Mouse (Mus musculus) heart, embryonic 11.5 days (tissue): ENCODE results near the gene Olfr575. TPM values are rescaled to one million over a fixed set of nuclear protein-coding genes. Genes with fewer than 3 reads are reported as not detected.

ENCODE experiments used
- ATAC-seq: fragments of 200-750 bp; cut with Nextera tagmentation; replicated peaks from 2 replicates; pipeline ENCODE4 v1.8.0; 2017; ENCODE audit warnings: moderate library complexity; ENCODE audit not compliant: insufficient number of reproducible peaks, low FRiP score, low TSS enrichment
- H3K27ac ChIP-seq: fragments of 300-500 bp; sonication (generic); 2 replicates; pipeline ENCODE4 v1.5.1; 2014; ENCODE audit warnings: mild to moderate bottlenecking, low read depth, low read length
- H3K27me3 ChIP-seq: fragments of 300-500 bp; sonication (generic); 2 replicates; pipeline ENCODE4 v1.6.1; 2014; ENCODE audit warnings: mild to moderate bottlenecking, low read length, mixed read lengths; ENCODE audit not compliant: control insufficient read depth, insufficient read depth
- H3K36me3 ChIP-seq: fragments of 300-500 bp; sonication (generic); 2 replicates; pipeline ENCODE4 v1.6.1; 2014; ENCODE audit warnings: mild to moderate bottlenecking, low read length, moderate library complexity, mixed read lengths; ENCODE audit not compliant: control insufficient read depth, insufficient read depth
- H3K4me1 ChIP-seq: fragments of 300-500 bp; sonication (generic); 2 replicates; pipeline ENCODE4 v1.6.1; 2014; ENCODE audit warnings: low read length; ENCODE audit not compliant: control insufficient read depth, insufficient read depth
- H3K4me2 ChIP-seq: fragments of 300-500 bp; sonication (generic); 2 replicates; pipeline ENCODE4 v1.6.1; 2014; ENCODE audit warnings: mild to moderate bottlenecking, moderate library complexity
- H3K4me3 ChIP-seq: fragments of 300-500 bp; sonication (generic); 2 replicates; pipeline ENCODE4 v1.5.1; 2014; ENCODE audit warnings: low read depth, low read length
- H3K9ac ChIP-seq: fragments of 300-500 bp; sonication (generic); 2 replicates; pipeline ENCODE4 v1.6.1; 2014; ENCODE audit warnings: mild to moderate bottlenecking, low read depth, low read length, moderate library complexity
- H3K9me3 ChIP-seq: fragments of 300-500 bp; sonication (generic); replicated peaks from 2 replicates; pipeline ENCODE4 v1.6.1; 2016; ENCODE audit warnings: low read length; ENCODE audit not compliant: control insufficient read depth
- WGBS: fragments of 180-500 bp; shearing (Covaris S2); extraction: QIAGEN DNeasy Blood & Tissue Kit; methylation state at CpG from one replicate; pipeline ENCODE4 v1.1.7; 2014; ENCODE audit not compliant: insufficient replicate concordance; 5-methylcytosine and 5-hydroxymethylcytosine counted together
- polyA plus RNA-seq: library from polyadenylated mRNA; unstranded; fragments of >200 nt; fragmentation: Nextera tagmentation; extraction: Ambion mirVana; gene quantifications from 2 replicates; pipeline ENCODE4 v1.2.1, GENCODE M21; 2014

Olfr575 gene
- polyA plus RNA-seq: not detected in 2 replicates

DNA sequence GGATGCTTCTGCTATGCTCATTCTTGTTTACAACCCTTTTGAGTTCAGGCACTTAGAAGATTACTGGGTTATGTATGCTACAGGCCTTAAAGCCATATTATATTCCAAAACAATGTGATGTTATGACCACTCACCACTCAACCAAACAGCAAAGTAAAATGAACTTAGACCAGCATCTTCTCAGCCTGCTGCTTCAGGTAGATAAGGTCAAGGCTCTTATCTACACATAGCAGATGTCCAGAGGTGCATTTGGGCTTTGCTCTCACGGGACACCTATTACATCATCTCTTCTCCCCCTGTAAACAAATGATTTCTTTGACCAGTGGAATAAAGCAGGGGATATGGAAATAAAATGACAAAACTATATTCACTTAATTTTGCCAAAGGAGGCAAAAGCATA, at the start of gene Olfr575:
Gene Olfr575 (minus strand): TSS at position 183 of the 400 bp plus-strand sequence.
- Histone ChIP-seq H3K4me2 (no peak within 1 kb of the TSS), H3K4me1 (no peaks in the 10 kb centered on the region), H3K27ac (no peak within 1 kb of the TSS), H3K36me3 (no peaks in the 10 kb centered on the region), H3K27me3 (no peaks in the 10 kb centered on the region), H3K4me3 (no peak within 1 kb of the TSS), H3K9me3 (no peaks in the 10 kb centered on the region), H3K9ac (no peak within 1 kb of the TSS)
- peak; percentile 96 for ATAC-seq
- 26% methylated on average over 1 of the region's 1 CpGs for WGBS

DNA sequence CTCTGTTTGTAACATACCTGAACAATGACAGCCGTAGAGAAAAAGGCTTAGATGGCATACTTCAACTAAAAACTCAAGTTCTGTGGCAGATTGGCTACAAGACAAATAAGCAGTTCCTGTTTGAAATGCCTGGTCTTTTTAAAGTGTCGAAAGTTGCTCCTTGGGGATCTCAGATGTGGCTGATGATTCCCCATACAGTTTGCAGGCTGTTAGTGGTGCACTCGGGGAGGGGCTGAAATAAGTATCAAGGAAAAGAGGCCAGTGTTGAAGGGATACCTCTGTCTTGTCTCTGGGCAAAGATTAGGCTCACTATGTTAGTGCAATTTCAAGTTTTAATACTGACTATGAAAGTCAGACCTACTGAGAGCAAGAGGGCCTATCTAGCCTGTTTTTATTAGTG, 30.6 kb upstream of the Olfr575 start, which contains the start of gene Olfr578:
Gene Olfr578 (minus strand): TSS at position 101 of the 400 bp plus-strand sequence.
- no peak within 1 kb of the TSS for H3K4me3 ChIP-seq
- H3K4me2 ChIP-seq: no peak within 1 kb of the TSS
- H3K27ac ChIP-seq: no peak within 1 kb of the TSS
- no peaks in the 10 kb centered on the region for H3K27me3 ChIP-seq
- no peaks in the 10 kb centered on the region for H3K9me3 ChIP-seq
- 46% methylated on average over 3 of the region's 3 CpGs for WGBS
- ATAC-seq: no peak
- no peak within 1 kb of the TSS for H3K9ac ChIP-seq
- no peaks in the 10 kb centered on the region for H3K36me3 ChIP-seq
- no peaks in the 10 kb centered on the region for H3K4me1 ChIP-seq

- Histone ChIP-seq H3K27ac (no peak within 1 kb of the TSS), H3K9me3 (no peaks in the 10 kb centered on the region), H3K9ac (no peak within 1 kb of the TSS), H3K4me1 (no peaks in the 10 kb centered on the region), H3K4me2 (no peak within 1 kb of the TSS), H3K36me3 (no peaks in the 10 kb centered on the region), H3K27me3 (no peaks in the 10 kb centered on the region), H3K4me3 (no peak within 1 kb of the TSS)
- ATAC-seq: no peak
- 74% methylated on average over 2 of the region's 2 CpGs for WGBS
Observed at GRCm38 (mm10) chr7:102975843-102976242, 17.3 kb upstream of the Olfr575 start, which contains the start of gene Olfr577. Gene Olfr577, minus strand, starts transcription at chr7:102975943.

- Histone ChIP-seq H3K4me1 (no peaks in the 10 kb centered on the region), H3K4me3 (no peak overlapping the region), H3K36me3 (no peaks in the 10 kb centered on the region), H3K27me3 (no peaks in the 10 kb centered on the region), H3K9me3 (no peaks in the 10 kb centered on the region), H3K4me2 (no peak overlapping the region), H3K9ac (no peak overlapping the region), H3K27ac (no peak overlapping the region)
- WGBS: 64% methylated on average over 1 of the region's 1 CpGs
- no peak for ATAC-seq
Observed at GRCm38 (mm10) chr7:102974399-102974798, 15.8 kb upstream of the Olfr575 start.

GRCm38 (mm10) chr7:102962360-102962759, 3.8 kb upstream of the Olfr575 start, which contains the start of gene Olfr576:
Gene Olfr576, plus strand, starts transcription at chr7:102962660.
- Histone ChIP-seq H3K4me1 (no peaks in the 10 kb centered on the region), H3K9me3 (no peaks in the 10 kb centered on the region), H3K4me2 (no peak within 1 kb of the TSS), H3K9ac (no peak within 1 kb of the TSS), H3K4me3 (no peak within 1 kb of the TSS), H3K27ac (no peak within 1 kb of the TSS), H3K36me3 (no peaks in the 10 kb centered on the region), H3K27me3 (no peaks in the 10 kb centered on the region)
- ATAC-seq: no peak
- WGBS: 13% methylated on average over 2 of the region's 2 CpGs

- Histone ChIP-seq H3K27me3 (no peaks in the 10 kb centered on the region), H3K4me1 (no peaks in the 10 kb centered on the region), H3K4me2 (no peak overlapping the region), H3K27ac (no peak overlapping the region), H3K36me3 (no peaks in the 10 kb centered on the region), H3K9me3 (no peaks in the 10 kb centered on the region), H3K4me3 (no peak overlapping the region), H3K9ac (no peak overlapping the region)
- WGBS: 52% methylated on average over 3 of the region's 3 CpGs
- no peak for ATAC-seq
Observed at GRCm38 (mm10) chr7:102958137-102958536, 438 bp downstream of the Olfr575 start.

GRCm38 (mm10) chr7:102950732-102951131, 7.8 kb downstream of the Olfr575 start:
- ATAC-seq: no peak
- Histone ChIP-seq H3K4me3 (no peak overlapping the region), H3K36me3 (no peaks in the 10 kb centered on the region), H3K4me1 (no peaks in the 10 kb centered on the region), H3K9me3 (no peaks in the 10 kb centered on the region), H3K27me3 (no peaks in the 10 kb centered on the region), H3K27ac (no peak overlapping the region), H3K4me2 (no peak overlapping the region), H3K9ac (no peak overlapping the region)
- WGBS: 65% methylated on average over 1 of the region's 1 CpGs

DNA sequence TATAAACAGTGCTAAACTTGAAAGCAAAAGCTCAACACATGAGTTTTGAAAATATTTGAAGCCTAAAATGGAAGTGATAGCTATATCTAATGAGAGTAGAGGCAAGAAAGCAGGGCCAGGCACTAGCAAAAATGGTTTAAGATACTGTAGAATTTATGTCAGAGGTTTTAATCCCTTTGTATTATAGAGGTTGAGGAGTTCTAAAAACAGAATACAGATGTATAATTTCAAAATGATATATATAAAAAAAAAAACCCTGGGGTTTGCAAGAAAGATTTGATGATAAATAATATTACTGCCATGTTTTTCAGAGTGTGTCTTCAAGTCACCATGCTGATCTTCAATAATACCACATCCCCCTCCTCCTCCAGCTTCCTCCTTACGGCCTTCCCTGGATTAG, 10.4 kb downstream of the Olfr575 start, which contains the start of gene Olfr574:
Gene Olfr574 (plus strand): TSS at position 301 of the 400 bp plus-strand sequence.
- Histone ChIP-seq H3K27ac (no peak within 1 kb of the TSS), H3K4me2 (no peak within 1 kb of the TSS), H3K4me1 (no peaks in the 10 kb centered on the region), H3K27me3 (no peaks in the 10 kb centered on the region), H3K36me3 (no peaks in the 10 kb centered on the region), H3K9me3 (no peaks in the 10 kb centered on the region), H3K4me3 (no peak within 1 kb of the TSS), H3K9ac (no peak within 1 kb of the TSS)
- WGBS: 77% methylated on average over 1 of the region's 1 CpGs
- ATAC-seq: no peak

DNA sequence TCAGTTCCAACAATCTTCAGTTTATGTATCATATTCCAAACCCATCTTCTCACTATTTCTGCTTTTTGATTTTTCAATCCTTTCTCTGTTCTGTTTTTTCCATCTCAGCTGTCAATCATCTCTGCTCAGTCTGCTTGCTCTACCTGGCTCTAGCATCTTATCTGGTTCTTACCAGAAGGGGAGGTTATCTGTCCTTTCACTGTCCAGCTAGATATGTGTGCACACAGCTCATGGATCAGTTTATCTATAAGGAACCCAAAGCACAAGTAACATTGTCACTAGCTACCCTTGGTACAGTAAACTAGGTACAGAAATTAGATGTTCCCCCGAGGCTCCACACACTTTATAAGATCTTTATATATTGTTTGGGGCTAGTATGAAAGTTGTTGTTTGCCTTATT, 15.2 kb downstream of the Olfr575 start:
- Histone ChIP-seq H3K27me3 (no peaks in the 10 kb centered on the region), H3K4me3 (no peak overlapping the region), H3K4me1 (no peaks in the 10 kb centered on the region), H3K4me2 (no peak overlapping the region), H3K36me3 (no peaks in the 10 kb centered on the region), H3K27ac (no peak overlapping the region), H3K9ac (no peak overlapping the region), H3K9me3 (no peaks in the 10 kb centered on the region)
- WGBS: 85% methylated on average over 1 of the region's 1 CpGs
- peak; percentile 75; the same call in 1 of the 2 replicates for ATAC-seq
